Mouse (Mus musculus) mature B cell (primary cell): ENCODE results near the gene Cstf3.

Experiments used
- in situ Hi-C: fragments of 300-500 bp; cut with MboI; formaldehyde crosslinking; loops from 2 replicates; pipeline ENCODE4 v1.14.3; 2019

Cstf3 gene

DNA sequence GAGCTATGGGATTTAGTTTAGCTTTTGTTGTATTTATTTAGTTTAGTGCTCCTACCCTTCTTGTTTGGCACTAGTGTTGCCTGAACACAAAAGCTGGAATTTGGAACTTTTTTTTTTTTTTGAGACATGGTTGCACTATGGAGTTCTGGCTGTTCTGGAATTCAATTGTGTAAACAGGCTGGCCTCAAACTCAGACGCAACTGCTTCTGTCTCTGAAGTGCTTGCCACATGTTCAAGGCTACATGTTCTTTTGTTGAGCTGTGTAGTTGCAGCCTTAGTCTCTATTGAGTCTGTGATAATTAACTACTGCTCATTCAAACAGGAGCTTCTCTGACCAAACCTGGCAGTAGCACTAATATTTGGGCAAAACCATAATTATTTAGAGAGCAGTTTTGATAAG, 13.1 kb downstream of the Cstf3 start:
- in situ Hi-C loops, result no loop called here

DNA sequence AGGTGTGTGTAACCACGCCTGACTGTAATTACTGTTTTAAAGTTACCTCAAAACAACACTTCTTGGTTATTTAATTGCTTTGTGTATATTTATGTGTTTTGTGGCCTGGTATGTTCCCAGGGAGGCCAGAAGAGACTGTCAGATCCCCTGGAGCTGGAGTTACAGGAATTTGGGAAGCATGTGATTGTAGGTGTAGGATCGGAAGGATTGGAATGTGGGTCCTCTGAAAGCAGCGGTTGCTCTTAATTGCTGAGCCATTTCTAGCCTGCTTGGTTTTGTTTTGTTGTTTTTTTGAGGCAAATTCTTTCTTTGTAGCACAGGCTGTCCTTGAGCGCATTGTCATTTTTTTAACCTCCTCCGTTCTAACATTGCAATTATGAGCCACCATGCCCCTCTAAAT, 14.4 kb downstream of the Cstf3 start:
- in situ Hi-C loops, result no loop called here

DNA sequence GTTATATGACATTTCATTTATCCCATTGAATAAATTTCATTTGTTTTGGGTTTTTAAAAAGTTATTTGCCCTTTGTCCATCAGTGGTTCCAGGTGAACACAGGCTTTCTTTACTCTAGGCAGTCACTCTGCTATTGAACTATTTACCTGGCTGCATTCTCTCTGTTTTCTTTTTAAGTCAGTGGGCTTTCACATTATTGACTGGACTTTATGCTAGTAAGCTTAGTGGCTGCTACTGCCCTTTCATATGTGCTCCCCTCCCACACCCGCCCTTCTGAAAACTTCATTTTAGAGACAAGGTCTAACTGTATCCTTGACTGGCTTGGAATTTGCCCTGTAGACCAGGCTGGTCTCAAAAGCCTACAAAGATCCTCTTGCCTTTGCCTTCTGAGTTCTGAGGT, 15.2 kb downstream of the Cstf3 start:
- in situ Hi-C loops, result no loop called here

DNA sequence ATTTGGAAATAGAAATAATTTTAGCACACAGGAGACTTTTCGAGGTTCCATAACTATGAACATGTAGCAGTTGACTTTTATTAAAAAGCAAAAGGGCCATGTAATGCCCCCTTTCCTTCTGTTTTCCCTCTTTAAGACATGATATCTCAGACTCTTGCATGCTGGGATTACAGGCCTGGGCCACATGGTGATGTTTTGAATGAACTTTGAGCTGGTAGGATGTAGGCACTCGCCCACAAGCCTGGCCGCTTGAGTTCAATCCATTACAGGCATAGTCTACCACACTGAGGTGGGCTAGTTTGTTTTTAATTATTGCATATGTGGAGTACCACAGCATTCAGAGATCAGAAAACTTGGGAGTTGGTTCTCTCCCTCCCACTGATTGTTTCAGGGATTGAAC, 24.5 kb downstream of the Cstf3 start:
- in situ Hi-C loops, result no loop called here

DNA sequence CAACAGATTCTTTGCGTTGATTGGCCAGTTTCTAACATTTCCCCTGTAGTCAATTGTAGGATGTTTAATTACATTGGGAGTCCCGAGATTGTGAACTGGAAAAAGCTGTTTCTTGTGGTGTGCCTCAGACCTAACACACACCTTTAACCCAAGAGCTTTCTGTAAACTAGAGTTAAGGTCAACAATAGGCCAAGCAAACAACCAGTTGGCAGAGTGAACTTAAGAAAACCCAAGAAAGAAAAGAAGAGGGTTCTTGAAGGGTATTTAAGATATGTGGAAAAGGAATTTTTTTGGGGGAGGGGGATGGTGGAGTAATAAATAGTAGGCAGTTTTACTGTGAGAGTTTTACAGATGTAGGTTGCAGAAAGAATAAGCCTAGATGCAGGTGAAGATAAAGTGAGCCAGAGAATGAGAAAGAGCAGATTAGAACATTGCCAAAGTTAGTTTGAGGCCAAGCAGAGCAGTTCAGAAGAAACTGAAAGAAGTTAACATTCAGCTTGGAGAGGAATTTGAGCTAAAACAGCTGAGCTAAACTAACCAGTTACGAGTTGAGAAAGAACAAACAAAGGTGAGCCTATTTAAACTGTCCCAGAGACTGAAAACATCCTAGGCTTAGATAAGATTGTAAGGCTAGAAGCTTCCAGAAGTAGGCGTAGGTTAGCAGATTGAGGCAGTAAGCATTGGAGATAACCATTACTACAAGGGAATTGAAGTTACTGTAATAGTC, 25.8 kb downstream of the Cstf3 start:
- in situ Hi-C loops, result no loop called here

DNA sequence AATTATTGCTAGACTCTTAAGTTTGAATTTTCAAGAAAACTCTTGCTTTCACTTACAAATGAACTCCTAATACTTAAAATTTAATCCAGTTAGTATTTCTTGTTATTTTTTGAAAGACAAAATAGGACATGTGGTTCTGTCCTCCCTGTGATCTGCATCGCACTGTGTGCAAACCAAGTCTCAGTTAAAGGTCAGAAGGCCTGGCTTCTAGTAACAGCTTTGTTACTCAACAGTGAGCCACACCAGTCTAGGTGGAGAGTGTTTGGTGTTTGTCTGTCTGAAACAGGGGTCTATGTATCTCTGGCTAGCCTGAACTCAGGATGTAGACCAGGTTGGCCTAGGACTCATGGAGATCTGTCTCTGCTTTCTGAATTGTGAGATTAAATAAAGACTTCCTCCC, 68.3 kb downstream of the Cstf3 start:
- in situ Hi-C loops, result no loop called here

DNA sequence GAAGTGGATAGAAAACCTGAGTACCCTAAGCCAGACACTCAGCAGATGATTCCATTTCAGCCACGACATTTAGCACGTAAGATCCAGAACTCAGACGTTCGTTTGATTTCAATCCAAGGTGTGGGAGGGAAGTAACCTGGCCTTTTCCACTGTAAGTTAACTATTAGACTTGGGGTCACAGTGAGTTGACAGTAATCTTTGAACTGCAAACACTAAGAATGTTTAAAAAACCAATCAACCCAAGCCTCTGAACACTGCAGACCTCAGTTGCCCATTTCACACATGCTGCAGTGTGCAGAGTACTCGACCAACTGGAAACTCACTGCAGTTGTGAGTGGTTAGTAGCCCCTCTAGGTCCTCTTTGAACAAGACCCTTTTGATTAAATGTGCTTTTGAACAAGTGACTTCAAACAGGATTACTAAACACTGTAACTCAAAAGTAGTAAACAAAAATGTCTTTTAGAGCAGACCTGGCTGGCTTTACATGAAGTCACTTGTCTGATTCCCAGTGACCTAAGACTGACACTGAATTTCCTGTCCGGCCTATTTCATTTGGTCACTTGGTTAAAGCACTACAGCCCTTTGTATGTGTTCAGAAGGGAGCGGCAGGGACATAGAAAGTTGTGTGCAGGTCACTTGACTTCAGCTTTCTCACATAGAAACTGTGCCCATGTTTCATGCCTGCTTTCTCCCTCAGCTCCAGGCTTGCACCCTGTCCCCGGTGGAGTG, 73.2 kb downstream of the Cstf3 start:
- in situ Hi-C loops, result no loop called here

DNA sequence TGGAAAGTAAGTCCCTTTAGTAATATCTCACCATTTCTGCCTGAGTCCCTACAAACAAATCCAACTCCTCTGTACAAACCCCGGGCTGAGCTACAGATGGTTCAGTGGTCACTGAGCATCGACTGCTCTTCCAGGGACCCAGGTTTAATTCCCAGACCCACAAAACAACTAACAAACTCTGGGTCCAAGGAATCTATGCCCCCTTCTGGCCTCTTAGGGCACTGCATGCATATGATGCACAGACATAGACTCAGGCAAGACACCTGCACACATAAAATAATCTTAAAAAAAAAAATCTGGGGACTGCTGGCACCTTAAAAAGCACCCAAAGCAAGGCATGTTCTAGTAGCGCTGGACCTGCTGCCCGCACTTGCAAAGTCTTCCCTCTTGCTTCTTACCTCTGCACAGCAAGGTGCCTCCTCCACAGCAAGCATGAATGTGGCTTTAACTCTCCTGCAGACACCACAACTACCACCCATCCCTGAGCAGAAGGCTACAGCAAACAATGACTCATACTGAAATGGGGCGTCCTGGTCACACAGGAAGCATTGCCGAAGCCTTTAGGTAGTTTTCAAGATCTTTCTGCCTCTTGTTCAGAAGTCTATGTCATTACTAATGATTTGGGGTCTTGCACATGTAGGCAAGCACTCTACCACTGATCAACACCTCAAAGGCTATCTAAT, 78.9 kb downstream of the Cstf3 start:
- in situ Hi-C loops, result no loop called here

DNA sequence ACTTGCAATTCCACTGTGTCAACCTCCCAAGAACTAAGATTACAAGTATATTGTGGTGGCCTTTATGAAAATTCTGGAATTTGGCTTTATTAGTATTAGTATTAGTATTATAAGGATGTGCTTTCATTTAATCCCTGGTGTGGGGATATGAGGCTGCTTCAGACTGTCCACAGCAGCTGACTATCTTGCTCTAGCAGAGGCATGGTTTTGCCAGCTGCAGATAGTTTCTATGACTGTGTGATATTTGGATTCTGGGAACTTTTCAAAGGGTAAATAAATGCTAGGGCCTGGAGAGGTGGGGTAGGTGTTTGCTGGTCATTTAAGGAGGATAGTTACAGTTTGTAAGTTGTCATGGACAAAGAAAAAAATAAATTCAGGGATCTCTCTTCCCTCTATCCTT, 81.4 kb downstream of the Cstf3 start:
- in situ Hi-C loops, result no loop called here

DNA sequence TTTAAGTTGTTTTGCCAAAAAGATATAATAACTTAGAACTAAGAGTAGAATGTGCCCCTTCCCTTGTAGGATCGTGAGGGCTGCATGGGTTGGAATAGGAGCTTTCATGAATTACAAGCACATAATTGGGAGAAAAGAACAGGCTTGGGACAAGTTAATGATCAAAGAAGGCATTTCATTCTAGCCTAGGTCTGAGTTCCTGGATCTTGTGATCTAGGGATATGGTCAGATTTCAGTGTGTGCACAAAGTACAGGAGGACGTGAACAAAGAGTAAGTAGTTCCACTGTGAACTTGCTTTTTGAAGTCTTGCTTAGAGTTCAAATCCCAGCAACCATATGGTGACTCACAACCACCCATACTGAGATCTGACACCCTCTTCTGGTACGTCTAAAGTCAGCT, 87.0 kb downstream of the Cstf3 start:
- in situ Hi-C loops, result no loop called here

DNA sequence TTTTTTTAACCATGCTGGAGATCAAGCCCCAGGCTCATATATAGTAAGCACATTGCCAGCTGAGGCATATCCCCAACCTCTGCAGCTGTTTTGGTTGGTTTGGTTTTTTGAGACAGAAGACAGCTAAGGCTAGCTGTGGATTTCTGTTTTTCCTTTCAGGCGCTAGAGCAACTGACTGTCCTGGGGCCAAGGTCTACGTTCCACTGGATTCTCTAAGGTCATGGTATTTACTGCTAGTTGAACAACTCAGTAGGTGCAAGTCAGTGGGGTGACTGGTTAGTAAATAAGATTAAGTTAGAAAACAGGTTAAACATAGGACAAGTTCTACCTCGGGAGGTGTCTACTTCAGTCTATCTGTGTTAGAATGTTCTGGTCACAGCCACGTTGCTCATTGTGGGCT, 94.4 kb downstream of the Cstf3 start:
- in situ Hi-C loops, result no loop called here

DNA sequence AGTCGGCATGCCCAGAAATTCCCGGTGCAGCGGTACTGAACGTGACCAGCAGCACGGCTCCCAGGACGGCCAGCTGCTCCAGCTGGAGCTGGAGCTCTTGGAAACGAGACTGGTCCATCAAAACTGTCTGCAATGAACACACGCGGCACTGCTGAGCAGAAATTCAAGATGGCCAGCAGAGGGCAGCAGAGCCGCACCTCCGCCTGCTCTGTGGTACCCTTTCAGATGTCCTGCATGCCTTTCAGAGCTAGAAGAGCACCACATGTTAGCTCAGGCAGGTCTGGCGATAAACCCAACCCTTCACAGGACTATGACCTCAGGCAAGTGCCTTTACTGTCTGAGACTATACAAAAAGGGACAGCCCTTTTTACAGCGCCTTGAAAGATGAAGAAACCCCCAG, 95.1 kb downstream of the Cstf3 start:
- in situ Hi-C loops, result no loop called here

DNA sequence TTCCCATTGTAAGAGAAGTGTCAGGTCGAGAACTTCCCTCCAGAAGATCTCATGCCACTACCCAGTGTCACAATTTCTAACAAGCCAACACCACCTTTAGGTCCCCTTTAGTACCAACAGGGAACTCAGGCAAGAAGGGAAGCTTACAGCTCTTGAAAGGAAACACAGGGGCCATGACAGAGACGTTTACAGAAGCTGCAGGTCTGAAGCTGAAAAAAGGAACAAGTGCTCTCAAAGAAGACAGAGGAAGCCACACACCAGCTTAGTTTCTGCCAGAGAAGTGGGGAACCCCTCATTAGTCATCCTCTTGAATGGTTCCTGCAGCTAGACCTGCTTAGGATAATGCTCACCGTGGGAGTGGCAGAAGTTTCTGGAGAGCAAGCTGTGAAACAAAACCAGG, 96.9 kb downstream of the Cstf3 start:
- in situ Hi-C loops, result no loop called here

DNA sequence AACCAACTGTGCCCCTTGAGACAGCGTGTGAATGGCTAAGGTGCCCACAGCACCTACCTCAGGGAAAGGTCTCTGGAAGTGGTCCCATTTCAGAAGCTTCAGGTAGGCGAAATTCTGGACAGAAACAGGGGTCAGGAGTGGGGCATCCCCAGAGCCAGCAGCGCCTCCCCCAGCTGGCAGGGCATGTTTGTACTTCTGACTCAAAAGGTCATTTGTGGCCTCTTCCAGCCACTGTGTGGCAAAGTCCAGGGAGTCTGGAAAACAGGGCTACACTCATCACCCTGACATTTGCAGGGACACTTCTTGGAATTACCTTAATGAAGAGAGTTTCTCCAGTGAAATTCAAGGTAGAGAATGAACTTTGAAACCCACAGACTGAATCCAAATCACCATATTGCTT, 98.0 kb downstream of the Cstf3 start:
- in situ Hi-C loops, result no loop called here

DNA sequence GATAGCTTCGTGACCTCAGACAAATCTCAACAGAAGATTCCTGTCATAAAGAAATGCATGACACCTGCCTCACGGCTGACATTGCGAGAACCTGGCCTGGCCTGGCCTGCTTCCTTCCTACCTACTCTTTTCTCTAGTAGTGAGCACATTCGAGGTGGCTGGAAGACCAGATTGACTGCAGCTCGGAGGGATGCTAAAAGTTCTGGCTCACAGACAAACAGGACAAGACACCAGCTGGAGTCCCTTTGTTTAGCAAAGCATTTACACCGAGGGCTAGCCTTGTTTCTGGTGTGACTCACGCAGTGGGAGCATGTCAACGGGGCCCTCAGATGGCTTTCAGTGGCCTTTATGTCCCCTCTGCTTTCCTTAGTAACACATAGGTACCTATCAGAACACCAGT, 98.4 kb downstream of the Cstf3 start:
- in situ Hi-C loops, result no loop called here

DNA sequence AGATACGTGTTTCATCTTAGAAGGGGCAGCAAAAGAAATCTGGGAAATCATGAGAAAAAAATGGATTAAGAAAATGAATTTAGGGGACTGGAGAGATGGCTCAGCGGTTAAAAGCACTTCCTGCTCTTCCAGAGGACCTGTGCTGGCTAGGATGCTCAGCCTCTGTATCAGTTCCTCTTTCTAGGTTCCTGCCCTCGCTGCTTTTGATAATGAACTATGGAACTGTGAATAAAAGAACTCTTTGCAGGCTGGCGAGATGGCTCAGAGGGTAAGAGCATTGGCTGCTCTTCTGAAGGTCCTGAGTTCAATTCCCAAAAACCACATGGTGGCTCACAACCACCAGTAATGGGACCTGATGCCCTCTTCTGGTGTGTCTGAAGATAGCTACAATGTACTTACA, 100.4 kb downstream of the Cstf3 start:
- in situ Hi-C loops, result no loop called here

DNA sequence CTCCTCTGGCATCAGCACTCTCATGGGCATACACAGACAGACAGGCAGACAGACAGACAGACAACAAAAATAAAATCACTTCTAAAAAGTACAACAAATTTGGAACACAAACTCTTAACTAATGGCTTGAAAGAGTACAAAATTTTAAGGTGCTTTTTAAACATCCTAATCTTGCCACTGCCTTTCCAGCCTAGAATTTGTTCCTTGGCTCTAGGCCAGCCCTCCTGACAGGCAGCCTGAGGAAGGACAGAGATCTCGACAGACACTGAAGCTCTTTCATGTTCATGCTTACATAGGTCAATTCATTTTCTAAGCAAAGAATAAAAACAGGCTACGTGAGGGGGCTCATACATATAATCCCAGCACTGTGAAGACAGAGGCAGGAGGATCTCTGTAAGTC, 102.2 kb downstream of the Cstf3 start:
- in situ Hi-C loops, result no loop called here

DNA sequence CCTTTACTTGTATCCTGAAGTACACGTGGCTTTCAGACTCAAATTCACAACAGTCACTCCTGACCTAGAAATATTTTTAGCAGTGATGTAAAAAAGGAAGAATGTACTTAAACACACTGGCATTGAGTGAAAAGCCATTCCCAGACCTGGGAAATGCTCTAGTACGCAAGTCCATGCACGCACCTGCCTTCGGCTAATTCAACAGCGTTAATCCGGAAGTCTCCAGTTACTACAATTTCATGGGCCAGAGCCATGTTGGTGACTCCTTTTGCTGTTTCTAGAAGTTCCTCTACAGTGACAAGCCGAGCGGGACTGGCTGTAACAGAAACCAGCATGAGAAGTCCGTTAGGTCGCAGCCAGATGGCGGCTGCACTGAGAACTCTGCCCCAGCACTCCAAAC, 109.3 kb downstream of the Cstf3 start:
- in situ Hi-C loops, result no loop called here

DNA sequence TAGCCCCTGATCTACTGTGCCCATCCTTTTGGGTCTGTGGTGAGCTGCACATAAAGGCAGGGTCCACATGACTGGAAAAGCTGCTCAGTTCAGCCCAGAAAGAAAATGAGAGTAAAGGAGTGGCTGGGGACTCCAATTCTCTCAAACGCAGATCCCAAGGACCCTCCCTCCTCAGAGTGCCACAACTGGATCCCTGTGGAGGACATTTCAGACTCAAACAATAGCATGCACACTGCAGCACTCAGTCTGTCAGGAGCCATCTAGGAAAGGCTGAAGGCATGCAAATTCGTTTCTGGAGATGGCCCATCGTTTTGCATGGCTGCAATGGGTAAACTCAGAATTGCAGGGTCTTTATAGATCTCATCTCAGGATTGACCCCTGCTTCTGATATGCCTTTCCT, 112.8 kb downstream of the Cstf3 start:
- in situ Hi-C loops, result no loop called here

DNA sequence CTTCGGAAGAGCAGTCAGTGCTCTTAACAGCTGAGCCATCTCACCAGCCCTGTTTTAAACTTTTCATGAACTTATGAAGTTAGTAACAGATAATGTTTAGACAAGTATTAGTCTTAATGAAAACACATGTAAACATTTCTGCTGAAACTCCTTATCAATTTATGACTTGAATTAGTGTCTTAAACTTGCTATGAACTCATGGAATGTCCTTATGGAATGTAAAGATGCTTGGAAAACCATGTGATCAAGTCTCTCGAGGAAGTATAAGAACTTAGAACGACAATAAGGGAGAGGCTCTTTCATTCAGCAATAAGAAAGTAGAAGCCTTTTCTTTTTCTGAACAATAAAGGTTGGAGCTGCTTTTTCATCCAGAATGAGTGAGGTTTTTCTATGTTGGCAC, 114.0 kb downstream of the Cstf3 start:
- in situ Hi-C loops, result no loop called here

DNA sequence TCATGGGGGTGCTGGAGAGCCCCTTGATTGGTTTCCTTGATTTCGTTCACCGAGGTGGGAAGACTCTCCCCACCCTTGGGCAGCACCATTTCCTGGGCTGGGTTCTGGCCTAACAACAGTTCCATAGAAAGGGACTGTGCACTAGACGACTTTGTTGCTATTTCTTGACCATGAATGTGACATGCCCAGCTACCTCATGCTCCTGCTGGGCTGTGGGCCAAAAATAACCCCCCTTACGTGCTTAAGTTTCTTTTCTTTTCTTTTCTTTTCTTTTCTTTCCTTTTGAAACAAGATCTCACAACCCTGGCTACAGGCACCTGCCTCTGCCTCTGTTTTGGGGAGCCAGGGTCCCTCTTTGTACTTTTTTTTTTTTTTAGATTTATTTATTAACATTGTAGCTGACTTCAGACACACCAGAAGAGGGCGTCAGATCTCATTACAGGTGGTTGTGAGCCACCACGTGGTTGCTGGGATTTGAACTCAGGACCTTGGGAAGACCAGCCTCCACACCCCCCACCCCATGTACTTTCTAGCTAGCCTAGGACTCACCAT, 119.5 kb downstream of the Cstf3 start:
- in situ Hi-C loops, result no loop called here

DNA sequence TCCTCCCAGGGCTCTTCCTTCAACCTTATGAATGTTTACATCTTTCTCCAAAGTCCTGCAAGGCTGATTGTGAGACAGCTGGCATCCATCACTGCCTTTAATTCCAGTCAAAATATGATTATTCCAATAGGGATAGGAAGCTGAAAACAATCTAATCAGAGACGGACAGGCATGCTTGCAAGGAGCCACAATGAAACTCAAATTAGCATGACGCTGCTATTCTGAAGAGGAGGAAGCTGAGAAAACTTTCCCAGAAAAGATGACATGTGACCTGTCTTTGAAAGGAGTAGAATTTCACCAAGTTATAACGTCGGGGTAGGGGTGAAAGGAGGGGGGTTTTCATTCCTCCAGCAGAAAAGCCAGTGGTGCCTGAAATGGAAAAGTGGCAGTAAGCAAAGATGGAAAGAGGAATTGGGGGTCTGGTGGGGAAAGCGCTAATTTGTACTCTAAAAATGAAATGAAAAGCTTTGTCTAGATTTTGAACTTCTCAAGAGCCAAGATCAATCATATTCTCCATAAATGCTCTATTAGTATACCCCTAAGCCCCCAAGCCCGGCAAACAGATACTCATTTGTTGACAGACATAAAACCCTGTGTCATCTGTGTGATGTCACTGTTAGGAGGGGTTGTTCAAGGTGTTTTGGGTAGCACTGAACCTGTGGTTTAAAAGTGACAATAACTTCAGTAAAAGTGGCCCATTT, 120.5 kb downstream of the Cstf3 start:
- in situ Hi-C loops, result no loop called here
